Mouse (Mus musculus) right cerebral cortex, postnatal 4 days (tissue): ENCODE data around the gene Erich3.

ENCODE experiments used
- DNase-seq: peaks from one replicate; pipeline ENCODE4 v3.0.0-alpha.2; 2022

Gene Erich3

GRCm38 (mm10) chr3:154683667-154684066, 20.0 kb downstream of the Erich3 start:
- DNase-seq, result no peak

GRCm38 (mm10) chr3:154690260-154690659, 26.6 kb downstream of the Erich3 start:
- no peak for DNase-seq

- DNase-seq, result peak; percentile 56
Observed at GRCm38 (mm10) chr3:154691897-154692571, 28.4 kb downstream of the Erich3 start.

GRCm38 (mm10) chr3:154692572-154692922, 28.9 kb downstream of the Erich3 start:
- DNase-seq, result no peak

GRCm38 (mm10) chr3:154693902-154694301, 30.2 kb downstream of the Erich3 start:
- DNase-seq, result no peak

- DNase-seq, result no peak
Observed at GRCm38 (mm10) chr3:154696611-154697010, 33.0 kb downstream of the Erich3 start.

GRCm38 (mm10) chr3:154698907-154699306, 35.2 kb downstream of the Erich3 start:
- DNase-seq, result no peak

- DNase-seq, result no peak
Observed at GRCm38 (mm10) chr3:154700296-154700695, 36.6 kb downstream of the Erich3 start.

- no peak for DNase-seq
Observed at GRCm38 (mm10) chr3:154700735-154701134, 37.1 kb downstream of the Erich3 start.

- DNase-seq, result no peak
Observed at GRCm38 (mm10) chr3:154704755-154705154, 41.1 kb downstream of the Erich3 start.

GRCm38 (mm10) chr3:154708150-154708549, 44.5 kb downstream of the Erich3 start:
- no peak for DNase-seq

- DNase-seq, result no peak
Observed at GRCm38 (mm10) chr3:154723198-154723597, 59.5 kb downstream of the Erich3 start.

GRCm38 (mm10) chr3:154731431-154731830, 67.8 kb downstream of the Erich3 start:
- no peak for DNase-seq

- DNase-seq, result no peak
Observed at GRCm38 (mm10) chr3:154741496-154741895, 77.8 kb downstream of the Erich3 start.

- no peak for DNase-seq
Observed at GRCm38 (mm10) chr3:154742927-154743326, 79.3 kb downstream of the Erich3 start.

- no peak for DNase-seq
Observed at GRCm38 (mm10) chr3:154744317-154744716, 80.7 kb downstream of the Erich3 start.

GRCm38 (mm10) chr3:154754505-154754904, 90.8 kb downstream of the Erich3 start:
- DNase-seq, result no peak

- no peak for DNase-seq
Observed at GRCm38 (mm10) chr3:154755225-154755624, 91.6 kb downstream of the Erich3 start.

- DNase-seq, result no peak
Observed at GRCm38 (mm10) chr3:154758089-154758488, 94.4 kb downstream of the Erich3 start.

- no peak for DNase-seq
Observed at GRCm38 (mm10) chr3:154761108-154761507, 97.4 kb downstream of the Erich3 start.

GRCm38 (mm10) chr3:154763374-154763773, 99.7 kb downstream of the Erich3 start:
- no peak for DNase-seq

GRCm38 (mm10) chr3:154764115-154764514, 100.5 kb downstream of the Erich3 start:
- DNase-seq, result no peak

- no peak for DNase-seq
Observed at GRCm38 (mm10) chr3:154766321-154766720, 102.7 kb downstream of the Erich3 start.

GRCm38 (mm10) chr3:154771651-154772050, 108.0 kb downstream of the Erich3 start:
- DNase-seq, result no peak
